ENCODE assay signal across 8 mouse cellular contexts in genomic region chr7:141468522-141469211, GRCm38 (mm10). TPM values are rescaled to one million over a fixed set of nuclear protein-coding genes. Genes with fewer than 3 reads are reported as not detected.
DNase-seq lines count a peak whose midpoint lies in the region; ATAC-seq and TF ChIP-seq lines count a peak whose summit lies in the region.

No protein-coding gene starts in this region.

- peaks cover 88% of the 10 kb centered on the region for H3K4me1 ChIP-seq in G1E (ENCODE audit: insufficient read depth, low read depth, low read length)
- H3K4me1 ChIP-seq in intestine, embryonic 14.5 days (replicated peaks; ENCODE audit: control insufficient read depth, insufficient read depth, low read length): peaks cover 34% of the 10 kb centered on the region
- H3K4me1 ChIP-seq in liver, embryonic 13.5 days (replicated peaks): peaks cover 72% of the 10 kb centered on the region

- peak overlapping the region; percentile 80 for H3K27ac ChIP-seq in intestine, embryonic 14.5 days (ENCODE audit: low read depth)
- H3K27ac ChIP-seq in liver, embryonic 13.5 days: peak overlapping the region; percentile 85

- H3K36me3 ChIP-seq in G1E (replicated peaks) (peaks cover 49% of the 10 kb centered on the region), myocyte (ENCODE audit: control insufficient read depth, insufficient read depth) (peaks cover 19% of the 10 kb centered on the region)
- H3K36me3 ChIP-seq in intestine, embryonic 14.5 days (ENCODE audit: control insufficient read depth, insufficient read depth, low read length): peaks cover 32% of the 10 kb centered on the region
- H3K36me3 ChIP-seq in liver, embryonic 13.5 days: peaks cover 37% of the 10 kb centered on the region

- H3K27me3 ChIP-seq in G1E (ENCODE audit: insufficient read depth, low read length) (peaks cover 21% of the 10 kb centered on the region), myocyte (ENCODE audit: control insufficient read depth, insufficient read depth, insufficient read length) (no peaks in the 10 kb centered on the region)
- peaks cover 21% of the 10 kb centered on the region for H3K27me3 ChIP-seq in intestine, embryonic 14.5 days (replicated peaks; ENCODE audit: control insufficient read depth, insufficient read depth, low read length)
- H3K27me3 ChIP-seq in liver, embryonic 13.5 days: peaks cover 32% of the 10 kb centered on the region

- H3K79me2 ChIP-seq in myocyte (ENCODE audit: control insufficient read depth, insufficient read depth): peaks cover 40% of the 10 kb centered on the region

- H3K4me3 ChIP-seq in G1E (ENCODE audit: low read depth, low read length) (peak overlapping the region; percentile 78), myocyte (peak overlapping the region; percentile 84)
- peak overlapping the region; percentile 75 for H3K4me3 ChIP-seq in intestine, embryonic 14.5 days (ENCODE audit: low read depth, low read length)
- peak overlapping the region; percentile 81 for H3K4me3 ChIP-seq in liver, embryonic 13.5 days (replicated peaks)

- intact Hi-C loops in gastrocnemius, postnatal 14 days (cut with DNase I; ENCODE audit: low total_unique reads): no loop called here

- TF ChIP-seq CTCF in G1E (IDR thresholded peaks at IDR 0.05; ENCODE audit: low read depth, low read length): no peak

- no peaks in the 10 kb centered on the region for H3K9me3 ChIP-seq in G1E (replicated peaks)
- H3K9me3 ChIP-seq in intestine, embryonic 14.5 days (ENCODE audit: control insufficient read depth, low read length): no peaks in the 10 kb centered on the region
- H3K9me3 ChIP-seq in liver, embryonic 13.5 days (replicated peaks): no peaks in the 10 kb centered on the region

- peak overlapping the region; percentile 91 for H3K4me2 ChIP-seq in intestine, embryonic 14.5 days (ENCODE audit: low read length)
- peak overlapping the region; percentile 94 for H3K4me2 ChIP-seq in liver, embryonic 13.5 days
- H3K4me2 ChIP-seq in myocyte (ENCODE audit: low read depth): peak overlapping the region; percentile 96

- H3ac ChIP-seq in myocyte (ENCODE audit: control insufficient read depth, insufficient read length): peak overlapping the region; percentile 0

- WGBS in intestine, embryonic 14.5 days: 10% methylated on average over 8 of the region's 8 CpGs
- 5% methylated on average over 8 of the region's 8 CpGs for WGBS in liver, embryonic 13.5 days (ENCODE audit: insufficient replicate concordance)

- DNase-seq in A20 (ENCODE audit: low read depth, low spot score) (peak; percentile 85), G1E (ENCODE audit: low spot score) (peak; percentile 94)
- peak; percentile 74 for DNase-seq in cerebellum, postnatal 10 days
- peak; percentile 63 for DNase-seq in gastrocnemius, postnatal 14 days
- peak; percentile 74 for DNase-seq in intestine, embryonic 14.5 days (ENCODE audit: low spot score)
- DNase-seq in liver, embryonic 13.5 days: peak; percentile 71
- peak; percentile 56 for DNase-seq in urinary bladder, postnatal 25 days (ENCODE audit: low spot score)

- TF ChIP-seq POLR2A in myocyte (IDR thresholded peaks at IDR 0.05; ENCODE audit: insufficient read length, low read depth): peak; percentile 84

- H3K9ac ChIP-seq in intestine, embryonic 14.5 days (ENCODE audit: low read length): peak overlapping the region; percentile 80
- H3K9ac ChIP-seq in liver, embryonic 13.5 days: peak overlapping the region; percentile 83

- peak; percentile 89 for ATAC-seq in G1E (ENCODE audit: extremely low read depth, insufficient number of reproducible peaks, low FRiP score, poor library complexity, severe bottlenecking)
- peak; percentile 68 for ATAC-seq in intestine, embryonic 14.5 days (replicated peaks; ENCODE audit: low FRiP score, low TSS enrichment, low read depth)
- ATAC-seq in liver, embryonic 13.5 days (ENCODE audit: low read depth): peak; percentile 68

TF ChIP-seq in myocyte, 11 proteins besides CTCF, POLR2A, EP300 and RAD21:
- TF ChIP-seq POLR2AphosphoS2 (IDR thresholded peaks at IDR 0.05; ENCODE audit: insufficient read length, low read depth) (peak; percentile 81), TCF12 (IDR thresholded peaks at IDR 0.05; ENCODE audit: insufficient read depth, poor library complexity, severe bottlenecking) (no peak), MYOD1 (IDR thresholded peaks at IDR 0.05; ENCODE audit: control insufficient read depth in 1 of 3, insufficient read length in 2 of 3, low read depth in 2 of 3) (peak in 1 of 3 experiments; percentile 1), MAX (IDR thresholded peaks at IDR 0.05; ENCODE audit: low read depth) (no peak), E2F4 (IDR thresholded peaks at IDR 0.05; ENCODE audit: insufficient read depth) (no peak), SRF (IDR thresholded peaks at IDR 0.05; ENCODE audit: control insufficient read depth, insufficient read length, low read depth) (no peak), REST (IDR thresholded peaks at IDR 0.05; ENCODE audit: insufficient read depth, insufficient read length) (no peak), CEBPB (IDR thresholded peaks at IDR 0.05; ENCODE audit: insufficient read depth, poor library complexity, severe bottlenecking) (no peak), USF1 (IDR thresholded peaks at IDR 0.05; ENCODE audit: low read depth) (no peak), MYOG (IDR thresholded peaks at IDR 0.05; ENCODE audit: control insufficient read depth in 1 of 3, insufficient read depth in 1 of 3, insufficient read length in 2 of 3, low read depth in 2 of 3) (peak in 1 of 3 experiments; percentile 11), TCF3 (IDR thresholded peaks at IDR 0.05; ENCODE audit: insufficient read length, low read depth) (no peak)

RNA-seq across cellular contexts. Expression of gene Cd151, which starts 1.5 kb away (rescaled TPM):
- 6.4 and 13.8 TPM in 2 replicates for total RNA-seq in G1E (2014; fragmentation: Nextera tagmentation)
- 18.1 and 24.3 TPM in 2 replicates for total RNA-seq in G1E (2017)
- polyA plus RNA-seq in G1E (2012): 8.0 and 13.3 TPM in 2 replicates
- total RNA-seq in gastrocnemius, postnatal 14 days (2021): 10 to 100 TPM; 79.8 to 82.0 TPM
- 73.4 and 73.5 TPM in 2 replicates for polyA plus RNA-seq in intestine, embryonic 14.5 days (2014; fragmentation: Nextera tagmentation; extraction: Ambion mirVana)
- polyA plus RNA-seq in liver, embryonic 13.5 days (2015; fragmentation: Nextera tagmentation; extraction: Ambion mirVana): 4.1 and 5.0 TPM in 2 replicates
- 267 TPM for polyA plus RNA-seq in myocyte (2012; fragmentation: generic; extraction: Trizol)

RNA-seq across cellular contexts. Expression of gene Polr2l, which starts 6.3 kb away (rescaled TPM):
- total RNA-seq in G1E (2014; fragmentation: Nextera tagmentation) (13.0 and 18.7 TPM in 2 replicates), G1E (2017) (61.0 and 66.9 TPM in 2 replicates)
- polyA plus RNA-seq in G1E (2012) (58.3 and 69.4 TPM in 2 replicates), myocyte (2012; fragmentation: generic; extraction: Trizol) (95.1 TPM)
- total RNA-seq in gastrocnemius, postnatal 14 days (2021): 10 to 100 TPM; 47.7 to 49.8 TPM
- polyA plus RNA-seq in intestine, embryonic 14.5 days (2014; fragmentation: Nextera tagmentation; extraction: Ambion mirVana): 67.7 and 73.4 TPM in 2 replicates
- 63.9 and 72.4 TPM in 2 replicates for polyA plus RNA-seq in liver, embryonic 13.5 days (2015; fragmentation: Nextera tagmentation; extraction: Ambion mirVana)

RNA-seq across cellular contexts. Expression of gene Tspan4, which starts 6.4 kb away (rescaled TPM):
- total RNA-seq in G1E (2014; fragmentation: Nextera tagmentation): 13.5 and 14.6 TPM in 2 replicates
- 28.7 and 35.3 TPM in 2 replicates for total RNA-seq in G1E (2017)
- 15.3 and 16.2 TPM in 2 replicates for polyA plus RNA-seq in G1E (2012)
- 10 to 100 TPM; 15.3 TPM for total RNA-seq in gastrocnemius, postnatal 14 days (2021)
- polyA plus RNA-seq in intestine, embryonic 14.5 days (2014; fragmentation: Nextera tagmentation; extraction: Ambion mirVana): 75.1 and 83.9 TPM in 2 replicates
- polyA plus RNA-seq in liver, embryonic 13.5 days (2015; fragmentation: Nextera tagmentation; extraction: Ambion mirVana): 49.3 and 49.7 TPM in 2 replicates
- 95.5 TPM for polyA plus RNA-seq in myocyte (2012; fragmentation: generic; extraction: Trizol)

RNA-seq across cellular contexts. Expression of gene Cracr2b, which starts 7.8 kb away (rescaled TPM):
- total RNA-seq in G1E (2014; fragmentation: Nextera tagmentation): not detected in 2 replicates
- 0.44 TPM in 1 of 2 replicates, not detected in the other for total RNA-seq in G1E (2017)
- polyA plus RNA-seq in G1E (2012): not detected in 2 replicates
- 10 to 100 TPM in 1 of 2 experiments, 1 to 10 TPM in 1; 6.5 to 14.3 TPM for total RNA-seq in gastrocnemius, postnatal 14 days (2021)
- polyA plus RNA-seq in intestine, embryonic 14.5 days (2014; fragmentation: Nextera tagmentation; extraction: Ambion mirVana): 13.8 and 14.0 TPM in 2 replicates
- 3.6 and 4.0 TPM in 2 replicates for polyA plus RNA-seq in liver, embryonic 13.5 days (2015; fragmentation: Nextera tagmentation; extraction: Ambion mirVana)
- polyA plus RNA-seq in myocyte (2012; fragmentation: generic; extraction: Trizol): 2.4 TPM

RNA-seq across cellular contexts. Expression of gene Pnpla2, which starts 13.7 kb away (rescaled TPM):
- total RNA-seq in G1E (2014; fragmentation: Nextera tagmentation) (23.6 and 26.7 TPM in 2 replicates), G1E (2017) (7.1 and 9.9 TPM in 2 replicates)
- polyA plus RNA-seq in G1E (2012) (49.9 and 50.5 TPM in 2 replicates), myocyte (2012; fragmentation: generic; extraction: Trizol) (50.5 TPM)
- 100 to 1,000 TPM; 188 to 332 TPM for total RNA-seq in gastrocnemius, postnatal 14 days (2021)
- 24.6 and 30.2 TPM in 2 replicates for polyA plus RNA-seq in intestine, embryonic 14.5 days (2014; fragmentation: Nextera tagmentation; extraction: Ambion mirVana)
- polyA plus RNA-seq in liver, embryonic 13.5 days (2015; fragmentation: Nextera tagmentation; extraction: Ambion mirVana): 11.9 and 13.8 TPM in 2 replicates

Comparison
In these comparisons a context has a peak if more than half of its experiments do, and no peak if none do; other contexts are left out.
1. Peak in every context shown above with its lines: DNase-seq, ATAC-seq, H3K4me3 ChIP-seq and H3K27ac ChIP-seq.